Mouse (Mus musculus) G1E (cell line): Measurements from ENCODE around the gene Sh2d6. TPM values are rescaled to one million over a fixed set of nuclear protein-coding genes. Genes with fewer than 3 reads are reported as not detected.

Experiments used
- ATAC-seq: 2 replicates; pipeline ENCODE4 v1.8.0; 2016; ENCODE audit warnings: mild to moderate bottlenecking; ENCODE audit not compliant: insufficient number of reproducible peaks, poor library complexity, low FRiP score, severe bottlenecking; ENCODE audit errors: extremely low read depth
- DNase-seq: peaks from one replicate; pipeline ENCODE4 v3.0.0; 2012; ENCODE audit warnings: low spot score
- H3K27me3 ChIP-seq: 2 replicates; pipeline ENCODE4 v1.6.1; 2012; ENCODE audit warnings: mild to moderate bottlenecking, low read length, inconsistent platforms; ENCODE audit not compliant: insufficient read depth
- H3K36me3 ChIP-seq: replicated peaks from 2 replicates; pipeline ENCODE3; 2012; ENCODE audit warnings: mild to moderate bottlenecking, inconsistent platforms
- H3K4me1 ChIP-seq: 2 replicates; pipeline ENCODE4 v1.6.1; 2012; ENCODE audit warnings: low read depth, low read length, inconsistent platforms, mixed read lengths; ENCODE audit not compliant: insufficient read depth
- H3K4me3 ChIP-seq: 2 replicates; pipeline ENCODE4 v1.5.1; 2012; ENCODE audit warnings: low read depth, mild to moderate bottlenecking, inconsistent platforms, low read length, moderate library complexity, mixed read lengths
- H3K9me3 ChIP-seq: replicated peaks from 2 replicates; pipeline ENCODE4 v1.6.1; 2012; ENCODE audit warnings: inconsistent platforms
- CTCF ChIP-seq: IDR thresholded peaks from 2 replicates; pipeline ENCODE4 v1.5.1; 2012; ENCODE audit warnings: low read depth, low read length, inconsistent platforms, mixed read lengths
- GATA1 ChIP-seq: IDR thresholded peaks from 2 replicates; pipeline ENCODE4 v1.6.1; 2012; ENCODE audit warnings: borderline replicate concordance, low read length, inconsistent platforms, mixed read lengths
- GATA2 ChIP-seq: IDR thresholded peaks from 2 replicates; pipeline ENCODE4 v1.6.1; 2012; ENCODE audit warnings: low read depth, low read length, inconsistent platforms, borderline replicate concordance
- POLR2AphosphoS5 ChIP-seq: IDR thresholded peaks from 2 replicates; pipeline ENCODE4 v1.6.1; 2012; ENCODE audit warnings: low read depth, low read length, inconsistent platforms; ENCODE audit not compliant: insufficient replicate concordance
- TAL1 ChIP-seq: conservative IDR thresholded peaks from 2 replicates; pipeline ENCODE4 v1.6.1; 2012; ENCODE audit warnings: low read depth, low read length, inconsistent platforms, mixed read lengths
- polyA plus RNA-seq: library from polyadenylated mRNA; stranded (reverse); fragments of >175 nt; gene quantifications from 2 replicates; pipeline ENCODE4 v1.2.3, GENCODE M21; 2012
- total RNA-seq, 2 experiments: library from RNA; stranded (forward) in 1 of 2; stranded (reverse) in 1 of 2; fragments of 200-1000 nt in 1 of 2; fragments of >200 nt in 1 of 2; fragmentation: Nextera tagmentation in 1 of 2; gene quantifications; 2 replicates each; pipeline ENCODE4 v1.2.3; 2014 to 2017

The Sh2d6 gene
- total and polyA plus RNA-seq, 3 experiments: 0.16 TPM; not detected in 2

DNA sequence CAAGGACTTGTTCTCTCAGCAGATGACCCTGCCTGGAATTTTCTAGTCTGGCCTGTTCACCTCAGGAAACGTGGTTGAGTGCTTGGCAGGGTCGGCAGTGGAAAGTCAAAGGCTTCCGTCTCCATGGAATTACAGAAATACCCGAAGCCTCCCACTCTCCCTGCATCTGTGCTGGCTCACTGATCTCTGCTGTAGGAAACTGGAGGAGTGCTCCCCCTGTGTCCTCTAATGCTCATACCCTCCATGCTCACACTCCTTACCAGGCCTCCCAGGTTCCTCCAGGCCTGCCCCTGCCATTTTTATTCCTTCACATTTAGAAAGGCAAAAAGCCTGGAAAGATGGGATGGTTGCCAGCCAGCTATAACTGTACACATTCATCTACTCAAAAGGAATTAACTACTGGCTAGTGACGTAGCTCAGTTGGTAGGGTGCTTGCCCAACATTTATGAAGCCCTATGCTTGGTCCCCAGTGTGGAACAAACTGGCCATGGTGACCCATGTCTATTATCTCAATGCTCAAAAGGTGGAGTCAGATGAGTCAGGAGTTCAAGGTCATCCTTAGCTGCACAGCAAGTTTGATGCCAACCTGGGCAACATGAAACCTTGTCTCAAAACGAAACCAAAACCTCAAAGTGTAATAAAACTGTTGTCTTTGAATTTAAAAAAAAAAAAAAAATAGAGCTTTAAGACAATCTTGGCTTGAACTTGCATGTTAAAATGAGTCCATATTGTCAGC lies 10.7 kb downstream of the Sh2d6 start:
- Histone ChIP-seq H3K27me3 (peaks cover 8% of the 10 kb centered on the region; the same call in 1 of the 2 replicates), H3K9me3 (no peaks in the 10 kb centered on the region), H3K4me1 (peaks cover 29% of the 10 kb centered on the region), H3K36me3 (no peaks in the 10 kb centered on the region), H3K4me3 (no peak overlapping the region)
- ATAC-seq (no peak), DNase-seq (no peak)
- TF ChIP-seq TAL1 (no peak), POLR2AphosphoS5 (no peak), GATA2 (no peak), CTCF (no peak), GATA1 (no peak)

DNA sequence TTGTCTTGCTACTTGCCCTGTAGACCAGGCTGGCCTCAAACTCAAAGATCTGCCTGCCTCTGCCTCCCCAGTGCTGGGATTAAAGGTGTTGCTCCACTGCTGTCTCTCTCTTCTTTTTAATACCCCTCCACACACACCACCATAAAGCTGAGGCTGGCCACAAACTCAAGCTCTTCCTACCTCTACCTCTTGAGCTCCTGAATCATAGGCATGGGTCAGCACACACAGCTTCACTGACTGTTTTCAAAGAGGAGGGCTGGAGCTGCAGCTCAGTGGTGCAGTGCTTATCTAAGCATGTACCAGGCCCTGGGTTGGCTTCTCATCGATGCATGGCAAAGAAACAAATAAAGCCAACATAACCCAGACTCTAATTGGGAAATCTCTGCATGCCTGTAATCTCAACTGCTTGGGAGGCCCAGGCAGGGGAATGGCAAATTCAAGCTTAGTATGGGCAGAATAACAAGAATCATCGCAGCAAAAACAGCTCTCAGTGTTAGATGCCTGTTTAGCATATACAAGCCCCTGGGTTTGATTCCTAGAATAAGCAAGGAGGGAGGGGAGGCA lies 11.6 kb downstream of the Sh2d6 start:
- TF ChIP-seq TAL1 (no peak), CTCF (no peak)
- H3K4me1 ChIP-seq: peaks cover 29% of the 10 kb centered on the region
- H3K4me3 ChIP-seq: no peak overlapping the region
- peaks cover 4% of the 10 kb centered on the region; the same call in 1 of the 2 replicates for H3K27me3 ChIP-seq
- no peaks in the 10 kb centered on the region for H3K9me3 ChIP-seq
- ATAC-seq (no peak), DNase-seq (no peak)
- no peaks in the 10 kb centered on the region for H3K36me3 ChIP-seq

DNA sequence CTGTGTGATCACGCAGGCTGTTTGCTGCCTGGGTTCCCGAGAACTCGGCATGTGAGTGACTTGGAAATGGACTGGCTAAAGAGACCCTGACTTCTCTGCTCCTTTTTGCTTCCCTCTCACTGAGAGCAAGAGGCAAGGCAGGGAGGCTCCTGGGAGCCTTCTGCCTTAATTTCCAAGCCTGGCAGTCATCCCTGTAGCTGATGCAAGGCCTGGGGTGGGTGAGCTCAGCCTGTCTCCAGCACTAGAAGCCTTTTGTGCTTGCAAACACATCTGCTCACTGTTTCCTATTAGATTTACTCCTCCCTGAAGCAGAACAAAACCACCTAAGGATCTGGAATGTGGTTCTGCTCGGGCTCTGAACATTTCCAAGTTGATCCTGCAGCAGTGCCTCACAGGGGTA lies 12.9 kb downstream of the Sh2d6 start:
- H3K4me3 ChIP-seq: no peak overlapping the region
- peaks cover 24% of the 10 kb centered on the region for H3K4me1 ChIP-seq
- no peaks in the 10 kb centered on the region for H3K36me3 ChIP-seq
- peaks cover 7% of the 10 kb centered on the region; the same call in 1 of the 2 replicates for H3K27me3 ChIP-seq
- TF ChIP-seq POLR2AphosphoS5: no peak
- no peak for TF ChIP-seq GATA1
- no peak for TF ChIP-seq CTCF
- TF ChIP-seq TAL1: no peak
- TF ChIP-seq GATA2: no peak
- no peaks in the 10 kb centered on the region for H3K9me3 ChIP-seq
- DNase-seq (no peak), ATAC-seq (no peak)

DNA sequence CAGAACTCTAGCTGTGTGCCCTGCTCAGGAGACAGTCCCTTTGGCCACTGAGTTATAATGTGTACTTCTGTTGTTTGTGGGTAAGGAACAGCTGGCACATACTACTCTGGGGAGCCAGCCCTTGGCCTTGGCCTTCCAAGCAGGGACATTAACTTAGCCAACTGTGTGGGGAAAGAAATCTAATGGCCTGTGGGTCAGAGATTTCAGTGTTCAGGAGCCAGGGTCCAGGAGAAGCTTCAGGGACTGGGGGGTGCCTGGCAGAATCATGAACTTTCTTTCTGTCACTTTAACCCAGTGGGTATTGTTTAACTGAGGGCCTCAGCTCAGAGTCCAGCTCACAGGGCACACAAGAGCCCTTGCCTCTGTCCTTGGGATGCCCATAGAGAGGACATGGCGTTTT lies 15.4 kb downstream of the Sh2d6 start:
- no peak overlapping the region for H3K4me3 ChIP-seq
- H3K36me3 ChIP-seq: no peaks in the 10 kb centered on the region
- no peaks in the 10 kb centered on the region for H3K9me3 ChIP-seq
- TF ChIP-seq TAL1 (no peak), GATA1 (no peak), POLR2AphosphoS5 (no peak), GATA2 (no peak), CTCF (no peak)
- peaks cover 12% of the 10 kb centered on the region; the same call in 1 of the 2 replicates for H3K27me3 ChIP-seq
- DNase-seq: no peak
- ATAC-seq: no peak
- peaks cover 2% of the 10 kb centered on the region; the same call in 1 of the 2 replicates for H3K4me1 ChIP-seq

DNA sequence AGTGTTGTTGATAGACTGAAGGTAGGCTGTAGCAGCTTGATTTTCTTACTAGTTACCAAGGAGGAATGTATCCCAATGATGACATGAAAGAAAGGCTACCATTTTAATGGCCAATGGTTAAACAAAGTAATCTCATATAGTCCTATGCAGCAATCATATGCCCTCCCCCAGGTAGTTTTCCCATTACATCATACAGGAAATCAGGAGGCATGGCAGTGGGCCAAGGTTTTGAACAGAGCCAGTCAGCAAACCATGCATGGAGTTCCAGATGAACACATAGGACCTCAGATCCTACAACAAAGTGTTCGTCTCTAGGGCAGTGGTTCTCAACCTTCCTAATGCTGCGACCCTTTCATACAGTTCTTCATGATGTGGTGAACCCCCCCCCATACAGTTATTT lies 17.6 kb downstream of the Sh2d6 start:
- H3K27me3 ChIP-seq: peaks cover 12% of the 10 kb centered on the region; the same call in 1 of the 2 replicates
- H3K4me1 ChIP-seq: no peaks in the 10 kb centered on the region
- DNase-seq (no peak), ATAC-seq (no peak)
- H3K4me3 ChIP-seq: no peak overlapping the region
- no peaks in the 10 kb centered on the region for H3K36me3 ChIP-seq
- TF ChIP-seq TAL1 (no peak), POLR2AphosphoS5 (no peak), CTCF (no peak), GATA1 (no peak), GATA2 (no peak)
- H3K9me3 ChIP-seq: no peaks in the 10 kb centered on the region

DNA sequence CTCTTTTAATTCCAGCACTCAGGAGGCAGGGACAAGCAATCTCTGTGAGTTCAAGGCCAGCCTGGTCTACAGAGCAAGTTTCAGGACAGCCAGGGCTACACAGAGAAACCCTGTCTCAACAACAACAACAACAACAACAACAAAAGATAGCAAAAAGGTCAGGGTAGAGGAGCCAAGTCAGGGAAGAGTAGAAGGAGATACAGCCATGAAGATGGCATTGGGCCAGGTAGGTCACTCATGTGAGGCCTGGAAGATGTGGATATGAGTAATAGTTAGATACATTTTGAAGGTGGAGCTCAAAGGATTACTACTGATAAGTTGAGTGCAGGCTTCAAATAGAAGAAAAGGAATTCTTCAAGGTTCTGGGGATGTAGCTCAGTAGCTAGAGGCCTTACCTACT lies 18.2 kb downstream of the Sh2d6 start:
- Histone ChIP-seq H3K4me1 (no peaks in the 10 kb centered on the region), H3K27me3 (peaks cover 10% of the 10 kb centered on the region; the same call in 1 of the 2 replicates), H3K36me3 (no peaks in the 10 kb centered on the region), H3K9me3 (no peaks in the 10 kb centered on the region), H3K4me3 (no peak overlapping the region)
- no peak for DNase-seq
- TF ChIP-seq CTCF: no peak
- no peak for TF ChIP-seq TAL1
- no peak for TF ChIP-seq POLR2AphosphoS5
- TF ChIP-seq GATA1: no peak
- TF ChIP-seq GATA2: no peak
- no peak for ATAC-seq
